Mouse (Mus musculus) bone marrow, adult 2 months (tissue): ENCODE results near the gene Gm867.

Experiments used
- CTCF ChIP-seq: fragments of 200-500 bp; IDR thresholded peaks from 2 replicates; pipeline ENCODE4 v1.5.1; 2011; ENCODE audit warnings: low read length, control low read depth; ENCODE audit not compliant: control insufficient read depth, insufficient read depth
- POLR2A ChIP-seq: fragments of 200-500 bp; IDR thresholded peaks from 2 replicates; pipeline ENCODE4 v1.6.1; 2011; ENCODE audit warnings: low read depth, mild to moderate bottlenecking, control low read depth, low read length, borderline replicate concordance; ENCODE audit not compliant: control insufficient read depth

- TF ChIP-seq CTCF, result no peak
- no peak for TF ChIP-seq POLR2A
These were observed 8.9 kb upstream of the Gm867 start for GRCm38 (mm10) chr10:75949053-75950045.
